Mouse (Mus musculus) megakaryocyte progenitor cell, adult 5-6 weeks (primary cell): ENCODE results near the gene Itprid1. TPM values are rescaled to one million over a fixed set of nuclear protein-coding genes. Genes with fewer than 3 reads are reported as not detected.
A peak's percentile ranks its signal among the peaks of the same experiment; 100 is the strongest.

Source experiments
- ATAC-seq: replicated peaks from 2 replicates; pipeline ENCODE4 v1.8.0; 2016; ENCODE audit warnings: mild to moderate bottlenecking, moderate TSS enrichment, inconsistent platforms; ENCODE audit not compliant: poor library complexity
- total RNA-seq, 2 experiments: library from RNA; stranded (forward) in 1 of 2; stranded (reverse) in 1 of 2; fragments of 157-497, 149-512 nt in 1 of 2; fragments of 200-1000 nt in 1 of 2; gene quantifications; 2 replicates each; pipeline versions ENCODE4 v1.2.3 to v1.2.4; 2015 to 2017

Gene Itprid1
- total RNA-seq, 2 experiments from 2014 or later = not detected

- ATAC-seq = no peak
Measured at GRCm38 (mm10) chr6:55880886-55881285, 44.2 kb downstream of the Itprid1 start.

GRCm38 (mm10) chr6:55887598-55887997 is 50.9 kb downstream of the Itprid1 start:
- ATAC-seq = no peak

GRCm38 (mm10) chr6:55901568-55902328 is 65.1 kb downstream of the Itprid1 start:
- ATAC-seq = no peak

GRCm38 (mm10) chr6:55902329-55902605 is 65.6 kb downstream of the Itprid1 start:
- ATAC-seq = no peak

- no peak for ATAC-seq
Measured at GRCm38 (mm10) chr6:55919206-55919605, 82.5 kb downstream of the Itprid1 start.

- ATAC-seq = no peak
Measured at GRCm38 (mm10) chr6:55920282-55920720, 83.6 kb downstream of the Itprid1 start.

- ATAC-seq = no peak
Measured at GRCm38 (mm10) chr6:55920866-55921630, 84.4 kb downstream of the Itprid1 start.

- ATAC-seq = no peak
Measured at GRCm38 (mm10) chr6:55944709-55945108, 108.0 kb downstream of the Itprid1 start.

- ATAC-seq = peak; percentile 86
Measured at GRCm38 (mm10) chr6:55950345-55951110, 113.8 kb downstream of the Itprid1 start.

GRCm38 (mm10) chr6:55972998-55973397 is 136.3 kb downstream of the Itprid1 start:
- peak; percentile 68 for ATAC-seq

GRCm38 (mm10) chr6:55979766-55980165 is 143.1 kb downstream of the Itprid1 start:
- no peak for ATAC-seq

GRCm38 (mm10) chr6:56008711-56009110 is 172.0 kb downstream of the Itprid1 start:
- no peak for ATAC-seq

- no peak for ATAC-seq
Measured at GRCm38 (mm10) chr6:56012384-56012783, 175.7 kb downstream of the Itprid1 start.

GRCm38 (mm10) chr6:56017291-56017994 is 180.7 kb downstream of the Itprid1 start, which contains the start of gene Ppp1r17:
TSS of gene Ppp1r17 (plus strand) at chr6:56017497.
- ATAC-seq = no peak

GRCm38 (mm10) chr6:56019632-56020031 is 182.9 kb downstream of the Itprid1 start:
- no peak for ATAC-seq

- ATAC-seq = no peak
Measured at GRCm38 (mm10) chr6:56025533-56025932, 188.8 kb downstream of the Itprid1 start.

GRCm38 (mm10) chr6:56027318-56027717 is 190.6 kb downstream of the Itprid1 start:
- ATAC-seq = no peak

- no peak for ATAC-seq
Measured at GRCm38 (mm10) chr6:56027966-56028365, 191.3 kb downstream of the Itprid1 start.
